Mouse (Mus musculus) forebrain, embryonic 13.5 days (tissue): ENCODE measurements at regions not wholly inside any gene's neighbourhood (a gene's known extent, or its start where the extent isn't known, plus 50 kb on each side); places are given as distances from the start of the nearest gene placed in this dataset.

Source experiments
- ATAC-seq: fragments of 200-750 bp; cut with Nextera tagmentation; 2 replicates; pipeline ENCODE4 v1.8.0; 2017
- H3K27ac ChIP-seq: fragments of 300-500 bp; sonication (generic); 2 replicates; pipeline ENCODE4 v1.5.1; 2015; ENCODE audit warnings: inconsistent platforms, mild to moderate bottlenecking, moderate library complexity
- H3K27me3 ChIP-seq: fragments of 300-500 bp; sonication (generic); 2 replicates; pipeline ENCODE4 v1.6.1; 2015; ENCODE audit warnings: mild to moderate bottlenecking, inconsistent platforms
- H3K36me3 ChIP-seq: fragments of 300-500 bp; sonication (generic); 2 replicates; pipeline ENCODE4 v1.6.1; 2015; ENCODE audit warnings: mild to moderate bottlenecking, inconsistent platforms; ENCODE audit not compliant: poor library complexity, severe bottlenecking
- H3K4me1 ChIP-seq: fragments of 300-500 bp; sonication (generic); 2 replicates; pipeline ENCODE4 v1.6.1; 2015; ENCODE audit warnings: inconsistent platforms
- H3K4me2 ChIP-seq: fragments of 300-500 bp; sonication (generic); 2 replicates; pipeline ENCODE4 v1.6.1; 2015; ENCODE audit warnings: inconsistent platforms, mild to moderate bottlenecking, moderate library complexity
- H3K4me3 ChIP-seq: fragments of 300-500 bp; sonication (generic); 2 replicates; pipeline ENCODE4 v1.5.1; 2015; ENCODE audit warnings: mild to moderate bottlenecking, inconsistent platforms
- H3K9ac ChIP-seq: fragments of 300-500 bp; sonication (generic); 2 replicates; pipeline ENCODE4 v1.6.1; 2015; ENCODE audit warnings: mild to moderate bottlenecking, inconsistent platforms
- H3K9me3 ChIP-seq: fragments of 300-500 bp; sonication (generic); replicated peaks from 2 replicates; pipeline ENCODE4 v1.6.1; 2016; ENCODE audit warnings: inconsistent platforms
- WGBS: fragments of 180-500 bp; shearing (Covaris S2); methylation state at CpG from one replicate; pipeline ENCODE4 v1.1.7; 2015; 5-methylcytosine and 5-hydroxymethylcytosine counted together

GRCm38 (mm10) chr4:55767133-55767532 is 234.9 kb upstream of the Klf4 start:
- no peak overlapping the region for H3K4me3 ChIP-seq

GRCm38 (mm10) chr4:55765780-55766179 is 233.5 kb upstream of the Klf4 start:
- Histone ChIP-seq H3K4me1 (no peaks in the 10 kb centered on the region), H3K36me3 (no peaks in the 10 kb centered on the region), H3K9me3 (no peaks in the 10 kb centered on the region), H3K4me2 (no peak overlapping the region), H3K27me3 (no peaks in the 10 kb centered on the region), H3K27ac (no peak overlapping the region), H3K4me3 (no peak overlapping the region), H3K9ac (no peak overlapping the region)
- 82% methylated on average over 2 of the region's 2 CpGs for WGBS
- ATAC-seq: no peak; the same call in 1 of the 2 replicates

More at GRCm38 (mm10) chr4:55767133-55767532, 234.9 kb upstream of the Klf4 start:
- Histone ChIP-seq H3K4me2 (no peak overlapping the region), H3K27me3 (no peaks in the 10 kb centered on the region), H3K36me3 (no peaks in the 10 kb centered on the region), H3K27ac (no peak overlapping the region), H3K9ac (no peak overlapping the region), H3K4me1 (no peaks in the 10 kb centered on the region), H3K9me3 (no peaks in the 10 kb centered on the region)
- WGBS: 83% methylated on average over 4 of the region's 4 CpGs
- ATAC-seq: no peak

- H3K36me3 ChIP-seq: no peaks in the 10 kb centered on the region
- no peak for ATAC-seq
- H3K27me3 ChIP-seq: no peaks in the 10 kb centered on the region
- H3K4me2 ChIP-seq: no peak overlapping the region
- H3K27ac ChIP-seq: no peak overlapping the region
- no peak overlapping the region for H3K4me3 ChIP-seq
- H3K4me1 ChIP-seq: no peaks in the 10 kb centered on the region
- 91% methylated on average over 6 of the region's 6 CpGs for WGBS
- H3K9me3 ChIP-seq: no peaks in the 10 kb centered on the region
- no peak overlapping the region for H3K9ac ChIP-seq
Observed at GRCm38 (mm10) chr4:55763112-55763511, 230.8 kb upstream of the Klf4 start.

GRCm38 (mm10) chr4:55762389-55762788 is 230.1 kb upstream of the Klf4 start:
- no peaks in the 10 kb centered on the region for H3K36me3 ChIP-seq
- H3K4me3 ChIP-seq: no peak overlapping the region
- H3K4me2 ChIP-seq: no peak overlapping the region
- H3K27me3 ChIP-seq: no peaks in the 10 kb centered on the region
- H3K9ac ChIP-seq: no peak overlapping the region
- ATAC-seq: no peak
- H3K4me1 ChIP-seq: no peaks in the 10 kb centered on the region
- no peaks in the 10 kb centered on the region for H3K9me3 ChIP-seq
- 85% methylated on average over 4 of the region's 4 CpGs for WGBS
- H3K27ac ChIP-seq: no peak overlapping the region

- Histone ChIP-seq H3K27ac (no peak overlapping the region), H3K4me1 (no peaks in the 10 kb centered on the region), H3K9ac (no peak overlapping the region), H3K27me3 (no peaks in the 10 kb centered on the region), H3K9me3 (no peaks in the 10 kb centered on the region), H3K4me2 (no peak overlapping the region), H3K36me3 (no peaks in the 10 kb centered on the region), H3K4me3 (no peak overlapping the region)
- 49% methylated on average over 15 of the region's 15 CpGs for WGBS
- ATAC-seq: no peak
Observed at GRCm38 (mm10) chr4:55757148-55757927, 225.1 kb upstream of the Klf4 start.

- no peaks in the 10 kb centered on the region; the same call in 1 of the 2 replicates for H3K4me1 ChIP-seq
- no peaks in the 10 kb centered on the region for H3K9me3 ChIP-seq
- H3K27ac ChIP-seq: no peak overlapping the region
- WGBS: 76% methylated on average over 20 of the region's 20 CpGs
- no peak for ATAC-seq
- no peaks in the 10 kb centered on the region for H3K36me3 ChIP-seq
- no peak overlapping the region for H3K4me3 ChIP-seq
- no peak overlapping the region for H3K9ac ChIP-seq
- H3K27me3 ChIP-seq: no peaks in the 10 kb centered on the region
- H3K4me2 ChIP-seq: no peak overlapping the region
Observed at GRCm38 (mm10) chr4:55749949-55750600, 217.8 kb upstream of the Klf4 start.

GRCm38 (mm10) chr4:55741355-55741754 is 209.1 kb upstream of the Klf4 start:
- Histone ChIP-seq H3K9ac (no peak overlapping the region), H3K4me2 (no peak overlapping the region), H3K27me3 (no peaks in the 10 kb centered on the region), H3K4me1 (peaks cover 3% of the 10 kb centered on the region; the same call in 1 of the 2 replicates), H3K9me3 (no peaks in the 10 kb centered on the region), H3K4me3 (no peak overlapping the region), H3K27ac (no peak overlapping the region), H3K36me3 (no peaks in the 10 kb centered on the region)
- ATAC-seq: no peak
- 95% methylated on average over 8 of the region's 8 CpGs for WGBS

GRCm38 (mm10) chr4:55740062-55740461 is 207.8 kb upstream of the Klf4 start:
- Histone ChIP-seq H3K27me3 (no peaks in the 10 kb centered on the region), H3K27ac (no peak overlapping the region), H3K4me1 (peaks cover 3% of the 10 kb centered on the region; the same call in 1 of the 2 replicates), H3K9me3 (no peaks in the 10 kb centered on the region), H3K4me2 (no peak overlapping the region), H3K4me3 (no peak overlapping the region), H3K9ac (no peak overlapping the region), H3K36me3 (no peaks in the 10 kb centered on the region)
- ATAC-seq: no peak
- WGBS: 80% methylated on average over 15 of the region's 15 CpGs

- Histone ChIP-seq H3K27ac (no peak overlapping the region), H3K4me1 (peaks cover 3% of the 10 kb centered on the region; the same call in 1 of the 2 replicates), H3K9me3 (no peaks in the 10 kb centered on the region), H3K4me2 (no peak overlapping the region), H3K36me3 (no peaks in the 10 kb centered on the region), H3K4me3 (no peak overlapping the region), H3K27me3 (no peaks in the 10 kb centered on the region), H3K9ac (no peak overlapping the region)
- 88% methylated on average over 1 of the region's 1 CpGs for WGBS
- no peak for ATAC-seq
Observed at GRCm38 (mm10) chr4:55738714-55739113, 206.4 kb upstream of the Klf4 start.

GRCm38 (mm10) chr4:55735453-55735852 is 203.2 kb upstream of the Klf4 start:
- no peak for ATAC-seq
- Histone ChIP-seq H3K4me1 (peaks cover 7% of the 10 kb centered on the region), H3K4me2 (no peak overlapping the region), H3K4me3 (no peak overlapping the region), H3K27me3 (no peaks in the 10 kb centered on the region), H3K9me3 (no peaks in the 10 kb centered on the region), H3K9ac (no peak overlapping the region), H3K27ac (no peak overlapping the region), H3K36me3 (no peaks in the 10 kb centered on the region)
- 60% methylated on average over 3 of the region's 3 CpGs for WGBS

- 92% methylated on average over 1 of the region's 1 CpGs for WGBS
- ATAC-seq: no peak
- Histone ChIP-seq H3K9me3 (no peaks in the 10 kb centered on the region), H3K9ac (no peak overlapping the region), H3K27me3 (no peaks in the 10 kb centered on the region), H3K36me3 (no peaks in the 10 kb centered on the region), H3K4me2 (no peak overlapping the region), H3K27ac (no peak overlapping the region), H3K4me1 (peaks cover 9% of the 10 kb centered on the region; the same call in 1 of the 2 replicates), H3K4me3 (no peak overlapping the region)
Observed at GRCm38 (mm10) chr4:55734331-55734730, 202.1 kb upstream of the Klf4 start.

- no peak for ATAC-seq
- no peaks in the 10 kb centered on the region for H3K36me3 ChIP-seq
- 83% methylated on average over 4 of the region's 4 CpGs for WGBS
- H3K4me3 ChIP-seq: no peak overlapping the region
- H3K4me1 ChIP-seq: peaks cover 11% of the 10 kb centered on the region; the same call in 1 of the 2 replicates
- H3K27me3 ChIP-seq: no peaks in the 10 kb centered on the region
- H3K27ac ChIP-seq: no peak overlapping the region
- no peak overlapping the region for H3K9ac ChIP-seq
- H3K4me2 ChIP-seq: no peak overlapping the region
- no peaks in the 10 kb centered on the region for H3K9me3 ChIP-seq
Observed at GRCm38 (mm10) chr4:55733223-55733622, 201.0 kb upstream of the Klf4 start.
